Mouse (Mus musculus) stomach, embryonic 14.5 days (tissue): ENCODE results near the gene Slc6a16. TPM values are rescaled to one million over a fixed set of nuclear protein-coding genes. Genes with fewer than 3 reads are reported as not detected.

Source experiments
- ATAC-seq: fragments of 200-750 bp; cut with Nextera tagmentation; 2 replicates; pipeline ENCODE4 v1.8.0; 2017; ENCODE audit warnings: low read depth, moderate TSS enrichment; ENCODE audit not compliant: insufficient number of reproducible peaks, insufficient read depth, low FRiP score
- H3K27ac ChIP-seq: fragments of 300-500 bp; sonication (generic); 2 replicates; pipeline ENCODE4 v1.5.1; 2014; ENCODE audit warnings: mild to moderate bottlenecking, low read length, moderate library complexity, mixed read lengths
- H3K27me3 ChIP-seq: fragments of 300-500 bp; sonication (generic); 2 replicates; pipeline ENCODE4 v1.6.1; 2014; ENCODE audit warnings: low read length, control low read depth, mixed read lengths; ENCODE audit not compliant: control insufficient read depth, insufficient read depth
- H3K36me3 ChIP-seq: fragments of 300-500 bp; sonication (generic); 2 replicates; pipeline ENCODE4 v1.6.1; 2014; ENCODE audit warnings: mild to moderate bottlenecking, control low read depth, low read length, moderate library complexity, mixed read lengths; ENCODE audit not compliant: control insufficient read depth, insufficient read depth
- H3K4me1 ChIP-seq: fragments of 300-500 bp; sonication (generic); 2 replicates; pipeline ENCODE4 v1.6.1; 2014; ENCODE audit warnings: low read length, control low read depth, mixed read lengths; ENCODE audit not compliant: control insufficient read depth, insufficient read depth
- H3K4me2 ChIP-seq: fragments of 300-500 bp; sonication (generic); replicated peaks from 2 replicates; pipeline ENCODE4 v1.6.1; 2014; ENCODE audit warnings: low read depth, low read length, control low read depth
- H3K4me3 ChIP-seq: fragments of 300-500 bp; sonication (generic); 2 replicates; pipeline ENCODE4 v1.5.1; 2014; ENCODE audit warnings: low read depth, low read length, control low read depth
- H3K9ac ChIP-seq: fragments of 300-500 bp; sonication (generic); replicated peaks from 2 replicates; pipeline ENCODE4 v1.6.1; 2014; ENCODE audit warnings: low read depth, mild to moderate bottlenecking, control low read depth, low read length, moderate library complexity, mixed read lengths
- H3K9me3 ChIP-seq: fragments of 300-500 bp; sonication (generic); 2 replicates; pipeline ENCODE4 v1.6.1; 2016; ENCODE audit warnings: low read depth, low read length, control low read depth; ENCODE audit not compliant: control insufficient read depth
- WGBS: fragments of 180-500 bp; shearing (Covaris S2); extraction: QIAGEN DNeasy Blood & Tissue Kit; methylation state at CpG from one replicate; pipeline ENCODE4 v1.1.7; 2014; 5-methylcytosine and 5-hydroxymethylcytosine counted together
- polyA plus RNA-seq: library from polyadenylated mRNA; unstranded; fragments of >200 nt; fragmentation: Nextera tagmentation; extraction: Ambion mirVana; gene quantifications from 2 replicates; pipeline ENCODE4 v1.2.1, GENCODE M21; 2014

Slc6a16 gene
- polyA plus RNA-seq, 1 experiment from 2014 or later = not detected

DNA sequence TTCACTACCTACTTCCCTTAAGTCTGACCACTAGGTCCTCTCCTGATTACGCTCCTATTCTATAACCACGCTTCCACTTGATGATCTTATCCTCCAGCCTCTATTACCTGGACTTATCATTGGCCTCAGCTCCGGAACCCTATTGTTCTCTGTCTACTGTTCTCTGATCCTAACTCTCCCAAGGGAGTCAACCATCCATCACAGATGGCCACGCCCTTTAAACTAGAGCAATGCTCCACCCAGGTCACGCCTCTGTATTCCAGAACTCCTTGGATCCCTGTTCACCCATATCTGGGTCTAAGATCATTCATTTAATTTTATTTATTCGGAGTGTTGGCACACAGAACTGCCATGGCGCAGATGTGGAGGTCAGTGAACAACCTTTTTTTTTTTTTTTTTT is 28.5 kb upstream of the Slc6a16 start:
- no peak overlapping the region for H3K4me3 ChIP-seq
- no peak for ATAC-seq
- WGBS = 69% methylated on average over 7 of the region's 7 CpGs

DNA sequence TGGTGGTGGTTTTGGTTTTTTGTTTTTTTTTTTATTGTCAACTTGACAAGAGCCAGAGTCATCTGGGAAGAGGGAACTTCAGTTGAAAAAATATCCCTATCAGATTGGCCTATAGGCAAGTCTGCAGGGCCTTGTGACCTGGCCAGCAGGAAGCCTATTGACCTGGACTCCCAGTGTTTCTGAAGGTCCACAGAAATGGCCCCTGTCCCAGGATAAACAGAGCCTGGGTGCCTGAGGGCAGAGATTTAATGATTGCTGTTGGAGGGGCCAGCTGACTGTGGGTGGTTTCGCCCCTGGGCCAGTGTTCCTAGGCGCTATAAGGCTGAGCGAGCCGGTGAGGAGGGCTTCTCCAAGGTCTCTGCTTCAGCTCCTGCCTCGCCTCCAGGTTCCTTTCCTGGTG is 27.2 kb upstream of the Slc6a16 start:
- no peaks in the 10 kb centered on the region for H3K9me3 ChIP-seq
- H3K36me3 ChIP-seq = peaks cover 15% of the 10 kb centered on the region
- WGBS = 67% methylated on average over 5 of the region's 5 CpGs
- no peak overlapping the region for H3K4me2 ChIP-seq
- H3K27ac ChIP-seq = no peak overlapping the region
- H3K4me1 ChIP-seq = peaks cover 23% of the 10 kb centered on the region
- H3K27me3 ChIP-seq = no peaks in the 10 kb centered on the region
- H3K4me3 ChIP-seq = no peak overlapping the region
- no peak overlapping the region for H3K9ac ChIP-seq
- no peak for ATAC-seq

More for the DNA sequence above, 28.5 kb upstream of the Slc6a16 start:
- H3K27me3 ChIP-seq = no peaks in the 10 kb centered on the region
- H3K9ac ChIP-seq = no peak overlapping the region
- peaks cover 16% of the 10 kb centered on the region for H3K4me1 ChIP-seq
- no peaks in the 10 kb centered on the region for H3K9me3 ChIP-seq
- H3K4me2 ChIP-seq = no peak overlapping the region
- H3K27ac ChIP-seq = no peak overlapping the region
- peaks cover 2% of the 10 kb centered on the region for H3K36me3 ChIP-seq

- Histone ChIP-seq H3K27ac (peak within 1 kb of the TSS; percentile 89), H3K9ac (peak within 1 kb of the TSS; percentile 95), H3K4me3 (peak within 1 kb of the TSS; percentile 71), H3K27me3 (no peaks in the 10 kb centered on the region), H3K4me2 (peak within 1 kb of the TSS; percentile 97), H3K4me1 (peaks cover 23% of the 10 kb centered on the region), H3K9me3 (no peaks in the 10 kb centered on the region), H3K36me3 (peaks cover 36% of the 10 kb centered on the region)
- ATAC-seq = peak; percentile 46
- WGBS = under 1% methylated on average over 55 of the region's 55 CpGs
Measured at GRCm38 (mm10) chr7:45215673-45216441, 25.0 kb upstream of the Slc6a16 start, which contains the start of gene Tead2. Gene Tead2, plus strand, starts transcription at chr7:45215753.

GRCm38 (mm10) chr7:45216442-45217183 is 24.3 kb upstream of the Slc6a16 start:
- ATAC-seq = peak; percentile 76
- Histone ChIP-seq H3K4me3 (peak overlapping the region; percentile 71), H3K4me2 (peak overlapping the region; percentile 97), H3K27me3 (no peaks in the 10 kb centered on the region), H3K4me1 (peaks cover 20% of the 10 kb centered on the region), H3K9me3 (no peaks in the 10 kb centered on the region), H3K27ac (peak overlapping the region; percentile 89), H3K36me3 (peaks cover 42% of the 10 kb centered on the region), H3K9ac (peak overlapping the region; percentile 95)
- 1% methylated on average over 13 of the region's 13 CpGs for WGBS

DNA sequence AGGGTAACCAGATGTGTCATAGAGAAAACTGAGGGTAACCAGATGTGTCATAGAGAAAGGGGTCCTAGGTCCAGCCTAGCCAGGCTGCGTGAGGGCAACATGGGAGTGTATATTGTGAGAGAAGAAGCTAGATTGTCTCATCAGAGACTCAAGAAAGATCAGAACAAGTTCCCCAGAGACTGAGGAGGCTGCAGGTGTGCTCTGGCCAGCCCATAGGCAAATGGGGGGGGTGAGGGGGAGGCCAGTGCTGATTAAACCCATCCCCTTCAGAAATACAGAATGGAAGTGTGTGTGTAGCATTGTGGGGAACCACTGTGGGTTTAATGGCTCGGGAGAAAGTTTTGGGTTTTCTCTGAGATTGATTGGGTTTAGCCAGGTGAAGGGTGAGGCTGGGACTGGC is 19.2 kb upstream of the Slc6a16 start:
- Histone ChIP-seq H3K27me3 (no peaks in the 10 kb centered on the region), H3K4me1 (peaks cover 12% of the 10 kb centered on the region), H3K4me3 (no peak overlapping the region), H3K9ac (no peak overlapping the region), H3K27ac (no peak overlapping the region), H3K4me2 (no peak overlapping the region), H3K36me3 (peaks cover 84% of the 10 kb centered on the region), H3K9me3 (no peaks in the 10 kb centered on the region)
- ATAC-seq = no peak
- 68% methylated on average over 2 of the region's 2 CpGs for WGBS

DNA sequence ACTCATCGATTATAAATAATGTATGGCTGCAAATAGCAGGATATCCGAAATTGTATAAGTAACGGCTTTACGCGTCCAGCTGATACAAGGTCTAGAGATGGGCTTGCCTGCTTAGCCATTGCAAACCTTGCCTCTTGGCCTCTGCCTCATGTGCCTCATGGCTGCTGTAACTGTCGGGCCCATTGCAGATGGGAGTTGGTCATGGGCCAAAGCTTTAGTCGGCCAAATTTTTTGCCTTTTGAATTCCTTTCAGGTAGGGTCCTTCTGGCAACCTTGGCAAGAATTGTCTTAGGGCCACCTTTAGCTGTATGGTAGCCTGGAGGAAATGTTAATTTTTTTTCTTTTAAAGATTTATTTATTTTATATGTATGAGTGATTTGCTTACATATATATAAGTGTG is 16.1 kb upstream of the Slc6a16 start:
- Histone ChIP-seq H3K9ac (no peak overlapping the region), H3K4me2 (no peak overlapping the region), H3K4me1 (no peaks in the 10 kb centered on the region), H3K36me3 (peaks cover 86% of the 10 kb centered on the region), H3K27me3 (no peaks in the 10 kb centered on the region), H3K4me3 (no peak overlapping the region), H3K27ac (no peak overlapping the region), H3K9me3 (no peaks in the 10 kb centered on the region)
- WGBS = 92% methylated on average over 7 of the region's 7 CpGs
- ATAC-seq = no peak

- H3K27ac ChIP-seq = no peak overlapping the region
- no peak for ATAC-seq
- H3K4me2 ChIP-seq = no peak overlapping the region
- H3K4me3 ChIP-seq = no peak overlapping the region
- H3K36me3 ChIP-seq = peaks cover 79% of the 10 kb centered on the region
- H3K9ac ChIP-seq = no peak overlapping the region
- no peaks in the 10 kb centered on the region for H3K4me1 ChIP-seq
- no peaks in the 10 kb centered on the region for H3K27me3 ChIP-seq
- H3K9me3 ChIP-seq = no peaks in the 10 kb centered on the region
- WGBS = 98% methylated on average over 5 of the region's 5 CpGs
Measured at GRCm38 (mm10) chr7:45226421-45226820, 14.5 kb upstream of the Slc6a16 start.

- Histone ChIP-seq H3K4me2 (no peak overlapping the region), H3K9me3 (no peaks in the 10 kb centered on the region), H3K27ac (no peak overlapping the region), H3K9ac (no peak overlapping the region), H3K4me1 (peaks cover 2% of the 10 kb centered on the region), H3K27me3 (no peaks in the 10 kb centered on the region), H3K36me3 (peaks cover 81% of the 10 kb centered on the region), H3K4me3 (no peak overlapping the region)
- no peak for ATAC-seq
- WGBS = 93% methylated on average over 18 of the region's 18 CpGs
Measured at GRCm38 (mm10) chr7:45228548-45228947, 12.3 kb upstream of the Slc6a16 start.
